Mouse (Mus musculus): ENCODE results near the gene Stard5.

Stard5 gene

GRCm38 (mm10) chr7:83631828-83632681 is at the start of gene Stard5:
Gene Stard5 (plus strand): TSS chr7:83631959.
- peak; percentile 91 for DNase-seq (ENCODE audit: low spot score)

GRCm38 (mm10) chr7:83584639-83585471 is 46.9 kb upstream of the Stard5 start, which contains the start of gene Tmc3:
Gene Tmc3 (plus strand): TSS chr7:83584927.
- peak; percentile 51 for DNase-seq (ENCODE audit: low spot score)

GRCm38 (mm10) chr7:83594056-83594455 is 37.7 kb upstream of the Stard5 start:
- DNase-seq (ENCODE audit: low spot score): no peak

- no peak for DNase-seq (ENCODE audit: low spot score)
These were observed 34.7 kb upstream of the Stard5 start for GRCm38 (mm10) chr7:83597063-83597462.

- DNase-seq (ENCODE audit: low spot score): no peak
These were observed 32.5 kb upstream of the Stard5 start for GRCm38 (mm10) chr7:83598997-83599912.

- peak; percentile 29 for DNase-seq (ENCODE audit: low spot score)
These were observed 31.9 kb upstream of the Stard5 start for GRCm38 (mm10) chr7:83599913-83600286.

- DNase-seq (ENCODE audit: low spot score): no peak
These were observed 27.4 kb upstream of the Stard5 start for GRCm38 (mm10) chr7:83604180-83604944.

GRCm38 (mm10) chr7:83606796-83607195 is 25.0 kb upstream of the Stard5 start:
- no peak for DNase-seq (ENCODE audit: low spot score)

GRCm38 (mm10) chr7:83609891-83610290 is 21.9 kb upstream of the Stard5 start:
- DNase-seq (ENCODE audit: low spot score): no peak

- no peak for DNase-seq (ENCODE audit: low spot score)
These were observed 19.9 kb upstream of the Stard5 start for GRCm38 (mm10) chr7:83611886-83612285.

- no peak for DNase-seq (ENCODE audit: low spot score)
These were observed 16.5 kb upstream of the Stard5 start for GRCm38 (mm10) chr7:83615272-83615671.

GRCm38 (mm10) chr7:83615815-83616214 is 15.9 kb upstream of the Stard5 start:
- DNase-seq (ENCODE audit: low spot score): no peak

- no peak for DNase-seq (ENCODE audit: low spot score)
These were observed 15.5 kb upstream of the Stard5 start for GRCm38 (mm10) chr7:83616268-83616667.

GRCm38 (mm10) chr7:83618709-83619108 is 13.1 kb upstream of the Stard5 start:
- no peak for DNase-seq (ENCODE audit: low spot score)

- no peak for DNase-seq (ENCODE audit: low spot score)
These were observed 9.2 kb upstream of the Stard5 start for GRCm38 (mm10) chr7:83622582-83622981.

GRCm38 (mm10) chr7:83624065-83624464 is 7.7 kb upstream of the Stard5 start:
- no peak for DNase-seq (ENCODE audit: low spot score)

GRCm38 (mm10) chr7:83626557-83627257 is 5.1 kb upstream of the Stard5 start:
- no peak for DNase-seq (ENCODE audit: low spot score)

GRCm38 (mm10) chr7:83627369-83627768 is 4.4 kb upstream of the Stard5 start:
- no peak for DNase-seq (ENCODE audit: low spot score)

- DNase-seq (ENCODE audit: low spot score): no peak
These were observed 509 bp upstream of the Stard5 start for GRCm38 (mm10) chr7:83631073-83631827.

- no peak for DNase-seq (ENCODE audit: low spot score)
These were observed 942 bp downstream of the Stard5 start for GRCm38 (mm10) chr7:83632682-83633120.

Measured in adipocyte (in vitro differentiated cells).